Mouse (Mus musculus) stomach, embryonic 16.5 days (tissue): ENCODE data around the gene Gm16181. TPM values are rescaled to one million over a fixed set of nuclear protein-coding genes. Genes with fewer than 3 reads are reported as not detected.
A peak's percentile ranks its signal among the peaks of the same experiment; 100 is the strongest.

ENCODE experiments used
- ATAC-seq: fragments of 200-750 bp; cut with Nextera tagmentation; 2 replicates; pipeline ENCODE4 v1.8.0; 2017; ENCODE audit warnings: moderate number of reproducible peaks, moderate TSS enrichment; ENCODE audit not compliant: insufficient read depth, low FRiP score
- H3K27ac ChIP-seq: fragments of 300-500 bp; sonication (generic); 2 replicates; pipeline ENCODE4 v1.5.1; 2014; ENCODE audit warnings: low read length
- H3K27me3 ChIP-seq: fragments of 300-500 bp; sonication (generic); 2 replicates; pipeline ENCODE4 v1.6.1; 2014; ENCODE audit warnings: low read length, control low read depth, mixed read lengths; ENCODE audit not compliant: control insufficient read depth, insufficient read depth
- H3K36me3 ChIP-seq: fragments of 300-500 bp; sonication (generic); 2 replicates; pipeline ENCODE4 v1.6.1; 2014; ENCODE audit warnings: low read length; ENCODE audit not compliant: control insufficient read depth, insufficient read depth
- H3K4me1 ChIP-seq: fragments of 300-500 bp; sonication (generic); 2 replicates; pipeline ENCODE4 v1.6.1; 2014; ENCODE audit warnings: low read length, control low read depth, mixed read lengths; ENCODE audit not compliant: control insufficient read depth, insufficient read depth
- H3K4me2 ChIP-seq: fragments of 300-500 bp; sonication (generic); 2 replicates; pipeline ENCODE4 v1.6.1; 2014; ENCODE audit warnings: low read depth, low read length, mixed read lengths
- H3K4me3 ChIP-seq: fragments of 300-500 bp; sonication (generic); replicated peaks from 2 replicates; pipeline ENCODE4 v1.5.1; 2014; ENCODE audit warnings: mild to moderate bottlenecking, low read length
- H3K9ac ChIP-seq: fragments of 300-500 bp; sonication (generic); 2 replicates; pipeline ENCODE4 v1.6.1; 2014; ENCODE audit warnings: low read length
- H3K9me3 ChIP-seq: fragments of 300-500 bp; sonication (generic); replicated peaks from 2 replicates; pipeline ENCODE4 v1.6.1; 2016; ENCODE audit warnings: low read length, control low read depth; ENCODE audit not compliant: control insufficient read depth
- WGBS: fragments of 180-500 bp; shearing (Covaris S2); extraction: QIAGEN DNeasy Blood & Tissue Kit; methylation state at CpG from one replicate; pipeline ENCODE4 v1.1.7; 2014; 5-methylcytosine and 5-hydroxymethylcytosine counted together
- polyA plus RNA-seq: library from polyadenylated mRNA; unstranded; fragments of >200 nt; fragmentation: Nextera tagmentation; extraction: Ambion mirVana; gene quantifications from 2 replicates; pipeline ENCODE4 v1.2.1, GENCODE M21; 2015

Gene Gm16181
- 0.27 TPM in 1 of 2 replicates, not detected in the other for polyA plus RNA-seq

- 59% methylated on average over 28 of the region's 28 CpGs for WGBS
- H3K4me1 ChIP-seq, result peaks cover 9% of the 10 kb centered on the region
- peak; percentile 25; the same call in 1 of the 2 replicates for ATAC-seq
- H3K9me3 ChIP-seq, result no peaks in the 10 kb centered on the region
- 0 out of 2 replicates have a peak within 1 kb of the TSS, but pooled peaks have one; percentile 12 for H3K4me2 ChIP-seq
- H3K27ac ChIP-seq, result peak within 1 kb of the TSS; percentile 86
- H3K4me3 ChIP-seq, result no peak within 1 kb of the TSS
- H3K9ac ChIP-seq, result peak within 1 kb of the TSS; percentile 61
- no peaks in the 10 kb centered on the region for H3K27me3 ChIP-seq
- H3K36me3 ChIP-seq, result no peaks in the 10 kb centered on the region
Observed at GRCm38 (mm10) chr17:35220156-35220952, at the start of gene Gm16181. TSS of gene Gm16181 (plus strand) at chr17:35220834.

GRCm38 (mm10) chr17:35172445-35173234 lies 48.0 kb upstream of the Gm16181 start:
- Histone ChIP-seq H3K36me3 (no peaks in the 10 kb centered on the region), H3K9ac (no peak overlapping the region), H3K27me3 (no peaks in the 10 kb centered on the region), H3K9me3 (no peaks in the 10 kb centered on the region), H3K4me2 (no peak overlapping the region), H3K27ac (no peak overlapping the region), H3K4me3 (no peak overlapping the region), H3K4me1 (no peaks in the 10 kb centered on the region)
- no peak for ATAC-seq
- WGBS, result 61% methylated on average over 11 of the region's 11 CpGs

- H3K4me1 ChIP-seq, result no peaks in the 10 kb centered on the region
- no peak overlapping the region for H3K4me2 ChIP-seq
- ATAC-seq, result no peak
- no peaks in the 10 kb centered on the region for H3K27me3 ChIP-seq
- H3K27ac ChIP-seq, result no peak overlapping the region
- H3K36me3 ChIP-seq, result no peaks in the 10 kb centered on the region
- no peak overlapping the region for H3K9ac ChIP-seq
- H3K4me3 ChIP-seq, result no peak overlapping the region
- WGBS, result 77% methylated on average over 3 of the region's 3 CpGs
- no peaks in the 10 kb centered on the region for H3K9me3 ChIP-seq
Observed at GRCm38 (mm10) chr17:35173329-35173728, 47.3 kb upstream of the Gm16181 start.

GRCm38 (mm10) chr17:35174201-35174977 lies 46.2 kb upstream of the Gm16181 start:
- H3K27me3 ChIP-seq, result no peaks in the 10 kb centered on the region
- no peaks in the 10 kb centered on the region for H3K36me3 ChIP-seq
- H3K4me3 ChIP-seq, result no peak overlapping the region
- H3K4me1 ChIP-seq, result no peaks in the 10 kb centered on the region
- H3K4me2 ChIP-seq, result no peak overlapping the region
- WGBS, result 64% methylated on average over 8 of the region's 8 CpGs
- no peak for ATAC-seq
- no peaks in the 10 kb centered on the region for H3K9me3 ChIP-seq
- H3K27ac ChIP-seq, result no peak overlapping the region
- no peak overlapping the region for H3K9ac ChIP-seq

- no peaks in the 10 kb centered on the region for H3K27me3 ChIP-seq
- H3K9me3 ChIP-seq, result no peaks in the 10 kb centered on the region
- no peaks in the 10 kb centered on the region for H3K4me1 ChIP-seq
- no peak overlapping the region for H3K27ac ChIP-seq
- WGBS, result 69% methylated on average over 6 of the region's 6 CpGs
- no peaks in the 10 kb centered on the region for H3K36me3 ChIP-seq
- no peak overlapping the region for H3K4me2 ChIP-seq
- ATAC-seq, result no peak
- no peak overlapping the region for H3K9ac ChIP-seq
- no peak overlapping the region for H3K4me3 ChIP-seq
Observed at GRCm38 (mm10) chr17:35175382-35175781, 45.3 kb upstream of the Gm16181 start.

- WGBS, result 37% methylated on average over 2 of the region's 2 CpGs
- no peak within 1 kb of the TSS for H3K4me2 ChIP-seq
- H3K4me3 ChIP-seq, result no peak within 1 kb of the TSS
- no peaks in the 10 kb centered on the region for H3K36me3 ChIP-seq
- no peaks in the 10 kb centered on the region for H3K9me3 ChIP-seq
- H3K27me3 ChIP-seq, result no peaks in the 10 kb centered on the region
- 0 out of 2 replicates have a peak within 1 kb of the TSS, but pooled peaks have one; percentile 9 for H3K9ac ChIP-seq
- ATAC-seq, result no peak
- H3K27ac ChIP-seq, result no peak within 1 kb of the TSS
- H3K4me1 ChIP-seq, result no peaks in the 10 kb centered on the region
Observed at GRCm38 (mm10) chr17:35175968-35176367, 44.7 kb upstream of the Gm16181 start, which contains the start of gene Aif1. TSS of gene Aif1 (minus strand) at chr17:35176068.

- no peaks in the 10 kb centered on the region for H3K36me3 ChIP-seq
- peak; percentile 77 for ATAC-seq
- H3K4me2 ChIP-seq, result no peak overlapping the region
- H3K9me3 ChIP-seq, result no peaks in the 10 kb centered on the region
- H3K4me1 ChIP-seq, result no peaks in the 10 kb centered on the region
- H3K27ac ChIP-seq, result no peak overlapping the region
- H3K9ac ChIP-seq, result no peak overlapping the region
- 14% methylated on average over 5 of the region's 5 CpGs for WGBS
- no peaks in the 10 kb centered on the region for H3K27me3 ChIP-seq
- H3K4me3 ChIP-seq, result no peak overlapping the region
Observed at GRCm38 (mm10) chr17:35178528-35178927, 42.1 kb upstream of the Gm16181 start.

- Histone ChIP-seq H3K36me3 (no peaks in the 10 kb centered on the region), H3K27me3 (no peaks in the 10 kb centered on the region), H3K27ac (no peak overlapping the region), H3K9me3 (no peaks in the 10 kb centered on the region), H3K4me2 (no peak overlapping the region), H3K4me1 (no peaks in the 10 kb centered on the region), H3K9ac (no peak overlapping the region), H3K4me3 (no peak overlapping the region)
- 85% methylated on average over 5 of the region's 5 CpGs for WGBS
- ATAC-seq, result no peak
Observed at GRCm38 (mm10) chr17:35180093-35180492, 40.5 kb upstream of the Gm16181 start.
